In the genomic region with DNA sequence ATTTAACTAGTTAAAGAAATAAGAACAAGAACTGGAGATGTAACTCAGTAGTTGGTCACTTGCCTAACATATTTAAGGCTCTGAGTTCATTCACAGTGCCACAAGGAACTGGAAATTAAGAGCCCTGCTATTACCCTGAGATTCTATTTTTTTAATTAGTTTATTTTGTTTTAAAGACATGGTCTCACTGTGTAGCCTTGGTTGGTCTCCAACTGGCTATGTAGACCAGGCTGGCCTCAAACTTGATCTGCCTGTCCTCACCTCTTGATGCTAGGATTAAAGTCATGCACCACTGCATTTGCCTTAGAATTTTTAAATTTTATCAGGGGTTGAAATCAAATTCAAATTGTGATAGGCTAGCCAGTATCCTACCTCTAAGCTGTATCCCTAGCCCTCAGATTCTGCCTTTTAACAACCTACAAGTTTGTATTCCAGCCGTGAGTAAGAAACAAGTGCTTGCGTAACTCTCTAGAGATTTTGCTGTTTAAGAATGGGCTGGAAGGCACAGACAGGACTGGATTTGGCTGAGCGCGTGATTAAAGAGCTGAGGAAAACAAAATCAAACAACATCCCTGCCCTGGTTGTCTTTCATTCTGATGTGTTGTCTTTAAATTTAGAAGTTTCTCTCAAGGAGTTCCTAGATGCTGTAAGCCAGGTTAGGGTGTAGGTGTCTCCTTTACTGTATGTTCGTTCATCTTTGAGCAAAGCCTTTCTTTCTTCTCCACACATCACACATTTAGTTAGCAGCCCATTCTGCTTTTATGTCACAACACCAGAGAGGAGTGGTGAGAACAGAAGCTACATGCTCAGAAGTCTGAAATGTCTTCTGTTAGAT, we compare ENCODE assay signal across 16 mouse cellular contexts. TPM values are rescaled to one million over a fixed set of nuclear protein-coding genes. Genes with fewer than 3 reads are reported as not detected.
DNase-seq lines count a peak whose midpoint lies in the region; ATAC-seq and TF ChIP-seq lines count a peak whose summit lies in the region.
"Not testable (repeated sequence)": the region's sequence is repeated elsewhere in the genome, so short reads cannot be mapped to it uniquely, and the experiment has no call there.
"Had no signal": no experiment of that assay in that cellular context is flagged by ENCODE, and none has a peak within 500 bp of the region (broad histone marks: within the 10 kb centered on the region; RNA-seq: fewer than 3 reads in every experiment).

No protein-coding gene starts in this region.

- 76% methylated on average over 5 of the region's 5 CpGs for WGBS in bone marrow, adult 2 months
- whole genome bisulfite sequencing in forebrain, embryonic 12.5 days, result 81% methylated on average over 5 of the region's 5 CpGs
- 83% methylated on average over 5 of the region's 5 CpGs for WGBS in hindbrain, embryonic 12.5 days
- 82% methylated on average over 5 of the region's 5 CpGs for WGBS in kidney, embryonic 14.5 days
- 83% methylated on average over 5 of the region's 5 CpGs for WGBS in limb, embryonic 11.5 days
- 81% methylated on average over 5 of the region's 5 CpGs for WGBS in lung, embryonic 14.5 days
- WGBS in neural tube, embryonic 11.5 days, result 83% methylated on average over 5 of the region's 5 CpGs

- DNase-seq in limb, embryonic 11.5 days (ENCODE audit: low spot score), result peak; percentile 30
- peak; percentile 23 for DNase-seq in lung, embryonic 14.5 days
- peak; percentile 9 for DNase-seq in neural tube, embryonic 11.5 days (ENCODE audit: low spot score)
- DNase-seq in yolk sac, embryonic 10.5 days (ENCODE audit: low spot score), result peak; percentile 53

- ATAC-seq in forebrain, embryonic 12.5 days (ENCODE audit: low FRiP score), result 0 out of 2 replicates have a peak, but pooled peaks have one; percentile 21
- peak; percentile 21; the same call in 1 of the 2 replicates for ATAC-seq in hindbrain, embryonic 12.5 days (ENCODE audit: low FRiP score)
- peak; percentile 38 for ATAC-seq in kidney, embryonic 14.5 days (ENCODE audit: low FRiP score, low TSS enrichment)
- not testable (repeated sequence) for ATAC-seq in limb, embryonic 11.5 days (ENCODE audit: insufficient number of reproducible peaks, low FRiP score, low TSS enrichment, low read depth); lung, embryonic 14.5 days (ENCODE audit: insufficient read depth); neural tube, embryonic 11.5 days (ENCODE audit: insufficient read depth, low FRiP score, low TSS enrichment)

- H3K36me3 ChIP-seq in forebrain, embryonic 12.5 days (replicated peaks); hindbrain, embryonic 12.5 days; kidney, embryonic 14.5 days (ENCODE audit: control insufficient read depth, insufficient read depth, low read length); limb, embryonic 11.5 days (ENCODE audit: control insufficient read depth, insufficient read depth, low read length); lung, embryonic 14.5 days (ENCODE audit: insufficient read depth); neural tube, embryonic 11.5 days (ENCODE audit: control insufficient read depth, insufficient read depth, low read length): not testable (repeated sequence)

- TF ChIP-seq POLR2A in bone marrow, adult 2 months (IDR thresholded peaks at IDR 0.05; ENCODE audit: borderline replicate concordance, control insufficient read depth, low read depth, low read length), result peak; percentile 28; the same call in 1 of the 2 replicates

- not testable (repeated sequence) for TF ChIP-seq CTCF in bone marrow, adult 2 months (IDR thresholded peaks at IDR 0.05; ENCODE audit: control insufficient read depth, insufficient read depth, low read length); lung, embryonic 14.5 days (IDR thresholded peaks at IDR 0.05; ENCODE audit: low read depth)

- H3K4me1 ChIP-seq in bone marrow, adult 2 months (ENCODE audit: control insufficient read depth, insufficient read depth, low read length); forebrain, embryonic 12.5 days; hindbrain, embryonic 12.5 days; kidney, embryonic 14.5 days (ENCODE audit: control insufficient read depth, insufficient read depth, low read length); limb, embryonic 11.5 days (ENCODE audit: control insufficient read depth, insufficient read depth, low read length); lung, embryonic 14.5 days (ENCODE audit: insufficient read depth); neural tube, embryonic 11.5 days (ENCODE audit: control insufficient read depth, insufficient read depth, low read length): not testable (repeated sequence)

- H3K27me3 ChIP-seq in forebrain, embryonic 12.5 days; hindbrain, embryonic 12.5 days; kidney, embryonic 14.5 days (ENCODE audit: control insufficient read depth, insufficient read depth, low read length); limb, embryonic 11.5 days (ENCODE audit: control insufficient read depth, insufficient read depth, low read length); lung, embryonic 14.5 days (ENCODE audit: insufficient read depth, low read length); neural tube, embryonic 11.5 days (ENCODE audit: control insufficient read depth, insufficient read depth, low read length): not testable (repeated sequence)

- H3K9ac ChIP-seq in forebrain, embryonic 12.5 days; hindbrain, embryonic 12.5 days; kidney, embryonic 14.5 days (ENCODE audit: low read depth, low read length); limb, embryonic 11.5 days (ENCODE audit: low read length); lung, embryonic 14.5 days; neural tube, embryonic 11.5 days (ENCODE audit: low read length): not testable (repeated sequence)

- H3K4me3 ChIP-seq in bone marrow, adult 2 months (replicated peaks; ENCODE audit: control insufficient read depth, low read depth, low read length); forebrain, embryonic 12.5 days (replicated peaks); hindbrain, embryonic 12.5 days; kidney, embryonic 14.5 days (ENCODE audit: low read length); limb, embryonic 11.5 days (ENCODE audit: low read depth, low read length); lung, embryonic 14.5 days (ENCODE audit: low read depth, low read length); neural tube, embryonic 11.5 days (ENCODE audit: low read depth, low read length): not testable (repeated sequence)

- peaks cover 77% of the 10 kb centered on the region for H3K9me3 ChIP-seq in forebrain, embryonic 12.5 days
- peaks cover 64% of the 10 kb centered on the region for H3K9me3 ChIP-seq in hindbrain, embryonic 12.5 days (replicated peaks)
- peaks cover 54% of the 10 kb centered on the region for H3K9me3 ChIP-seq in kidney, embryonic 14.5 days (ENCODE audit: control insufficient read depth, low read length)
- peaks cover 25% of the 10 kb centered on the region for H3K9me3 ChIP-seq in limb, embryonic 11.5 days (ENCODE audit: control insufficient read depth, low read length)
- H3K9me3 ChIP-seq in lung, embryonic 14.5 days (ENCODE audit: low read depth, low read length), result peaks cover 65% of the 10 kb centered on the region
- H3K9me3 ChIP-seq in neural tube, embryonic 11.5 days (ENCODE audit: control insufficient read depth, low read length), result peaks cover 30% of the 10 kb centered on the region

- not testable (repeated sequence) for H3K27ac ChIP-seq in bone marrow, adult 2 months (ENCODE audit: control insufficient read depth, insufficient read depth, low read depth, low read length, poor library complexity); forebrain, embryonic 12.5 days; hindbrain, embryonic 12.5 days; kidney, embryonic 14.5 days (ENCODE audit: low read depth, low read length); limb, embryonic 11.5 days (replicated peaks; ENCODE audit: low read depth, low read length); lung, embryonic 14.5 days (ENCODE audit: low read depth); neural tube, embryonic 11.5 days (ENCODE audit: low read depth, low read length)

- not testable (repeated sequence) for H3K4me2 ChIP-seq in forebrain, embryonic 12.5 days; hindbrain, embryonic 12.5 days (replicated peaks); kidney, embryonic 14.5 days (replicated peaks; ENCODE audit: low read depth, low read length); limb, embryonic 11.5 days (ENCODE audit: low read depth, severe bottlenecking); lung, embryonic 14.5 days; neural tube, embryonic 11.5 days (ENCODE audit: low read depth)

RNA-seq across cellular contexts. Expression of gene Zfp978, which starts 58.9 kb away (rescaled TPM):
- 10.5 TPM in 1 of 2 replicates, not detected in the other for polyA plus RNA-seq in bone marrow, adult 2 months (2011; ENCODE audit: insufficient read depth, insufficient read length, low replicate concordance, missing spikeins)
- not detected in 2 replicates for polyA plus RNA-seq in forebrain, embryonic 12.5 days (2016; fragmentation: Nextera tagmentation; extraction: Ambion mirVana)
- 0.21 TPM in 1 of 2 replicates, not detected in the other for polyA plus RNA-seq in hindbrain, embryonic 12.5 days (2016; fragmentation: Nextera tagmentation; extraction: Ambion mirVana)
- polyA plus RNA-seq in kidney, embryonic 14.5 days (2014; fragmentation: Nextera tagmentation; extraction: Ambion mirVana), result 0.27 TPM in 1 of 2 replicates, not detected in the other
- polyA plus RNA-seq in limb, embryonic 11.5 days (2014; fragmentation: Nextera tagmentation; extraction: Ambion mirVana), result not detected in 2 replicates
- 0.21 TPM in 1 of 2 replicates, not detected in the other for polyA plus RNA-seq in lung, embryonic 14.5 days (2014; fragmentation: Nextera tagmentation; extraction: Ambion mirVana)
- 0.28 TPM in 1 of 2 replicates, not detected in the other for polyA plus RNA-seq in neural tube, embryonic 11.5 days (2014; fragmentation: Nextera tagmentation; extraction: Ambion mirVana)
- polyA plus RNA-seq: CD4-positive, CD25-positive, alpha-beta regulatory T cell, adult 4 months; embryonic facial prominence, embryonic 14.5 days; erythroblast, embryonic 14.5 days; forebrain, embryonic 16.5 days; G1E; heart, adult 2 months; heart, embryonic 16.5 days; hindbrain, embryonic 10.5 days had no signal
